Mouse (Mus musculus) midbrain, embryonic 15.5 days (tissue): ENCODE data around the gene Astl. TPM values are rescaled to one million over a fixed set of nuclear protein-coding genes. Genes with fewer than 3 reads are reported as not detected.
A peak's percentile ranks its signal among the peaks of the same experiment; 100 is the strongest.

ENCODE experiments used
- ATAC-seq: fragments of 200-750 bp; cut with Nextera tagmentation; replicated peaks from 2 replicates; pipeline ENCODE4 v1.8.0; 2017; ENCODE audit warnings: moderate TSS enrichment
- H3K27ac ChIP-seq: fragments of 300-500 bp; sonication (generic); 2 replicates; pipeline ENCODE4 v1.5.1; 2015; ENCODE audit warnings: mild to moderate bottlenecking, inconsistent platforms
- H3K27me3 ChIP-seq: fragments of 300-500 bp; sonication (generic); replicated peaks from 2 replicates; pipeline ENCODE4 v1.6.1; 2015; ENCODE audit warnings: inconsistent platforms
- H3K36me3 ChIP-seq: fragments of 300-500 bp; sonication (generic); replicated peaks from 2 replicates; pipeline ENCODE4 v1.6.1; 2015; ENCODE audit warnings: inconsistent platforms
- H3K4me1 ChIP-seq: fragments of 300-500 bp; sonication (generic); 2 replicates; pipeline ENCODE4 v1.6.1; 2015; ENCODE audit warnings: inconsistent platforms
- H3K4me2 ChIP-seq: fragments of 300-500 bp; sonication (generic); 2 replicates; pipeline ENCODE4 v1.6.1; 2015; ENCODE audit warnings: inconsistent platforms, mild to moderate bottlenecking, moderate library complexity
- H3K4me3 ChIP-seq: fragments of 300-500 bp; sonication (generic); 2 replicates; pipeline ENCODE4 v1.5.1; 2015; ENCODE audit warnings: mild to moderate bottlenecking, inconsistent platforms
- H3K9ac ChIP-seq: fragments of 300-500 bp; sonication (generic); 2 replicates; pipeline ENCODE4 v1.6.1; 2015; ENCODE audit warnings: mild to moderate bottlenecking, inconsistent platforms
- H3K9me3 ChIP-seq: fragments of 300-500 bp; sonication (generic); 2 replicates; pipeline ENCODE4 v1.6.1; 2016; ENCODE audit warnings: inconsistent platforms
- WGBS: fragments of 180-500 bp; shearing (Covaris S2); methylation state at CpG from one replicate; pipeline ENCODE4 v1.1.7; 2015; ENCODE audit warnings: mixed read lengths; 5-methylcytosine and 5-hydroxymethylcytosine counted together
- polyA plus RNA-seq: library from polyadenylated mRNA; unstranded; fragments of >200 nt; fragmentation: Nextera tagmentation; extraction: Ambion mirVana; gene quantifications from 2 replicates; pipeline ENCODE4 v1.2.1, GENCODE M21; 2015

Gene Astl
- polyA plus RNA-seq, 1 experiment from 2014 or later = not detected

DNA sequence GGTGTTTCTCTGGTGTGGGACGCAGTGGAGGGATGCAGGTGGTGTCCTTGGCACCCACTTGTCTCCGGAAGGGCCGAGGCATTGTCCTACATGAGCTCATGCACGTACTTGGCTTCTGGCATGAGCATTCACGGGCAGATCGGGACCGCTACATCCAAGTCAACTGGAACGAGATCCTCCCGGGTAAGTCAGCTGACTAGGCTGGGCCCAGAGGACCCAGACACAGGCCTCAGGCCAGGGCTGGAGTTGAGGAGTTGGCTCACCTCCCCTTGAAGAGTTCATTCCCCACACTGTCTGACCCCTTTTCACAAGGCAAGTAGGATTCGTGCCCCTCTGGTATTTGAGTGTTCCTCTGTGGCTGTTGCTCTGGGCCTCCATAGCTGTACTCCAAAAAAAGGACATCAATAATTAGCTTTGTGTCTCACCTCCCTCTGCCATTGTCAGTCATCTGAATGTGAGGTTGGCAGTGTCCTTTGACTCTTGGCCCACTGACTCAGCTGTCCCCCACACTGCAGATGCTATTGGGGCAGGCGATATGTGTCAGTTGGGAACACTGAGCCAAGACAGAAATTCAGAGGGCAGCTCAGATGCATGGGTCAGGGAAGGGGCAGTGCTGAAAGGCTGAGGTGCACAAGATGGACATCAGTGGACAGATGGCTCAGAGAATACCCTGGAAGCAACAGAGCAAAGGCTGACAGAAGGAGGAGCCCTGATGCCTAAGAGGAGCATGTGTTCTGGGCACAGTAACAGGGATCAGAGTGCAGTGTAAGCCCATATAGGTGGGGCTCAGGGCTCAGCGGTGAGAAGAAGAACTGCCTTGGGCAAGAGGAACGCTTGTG, 8.9 kb downstream of the Astl start:
- no peaks in the 10 kb centered on the region for H3K27me3 ChIP-seq
- H3K9me3 ChIP-seq = no peaks in the 10 kb centered on the region
- WGBS = 81% methylated on average over 13 of the region's 13 CpGs
- H3K36me3 ChIP-seq = no peaks in the 10 kb centered on the region
- no peak overlapping the region for H3K9ac ChIP-seq
- H3K4me3 ChIP-seq = no peak overlapping the region
- no peak overlapping the region for H3K4me2 ChIP-seq
- no peaks in the 10 kb centered on the region for H3K4me1 ChIP-seq
- no peak overlapping the region for H3K27ac ChIP-seq
- ATAC-seq = no peak

DNA sequence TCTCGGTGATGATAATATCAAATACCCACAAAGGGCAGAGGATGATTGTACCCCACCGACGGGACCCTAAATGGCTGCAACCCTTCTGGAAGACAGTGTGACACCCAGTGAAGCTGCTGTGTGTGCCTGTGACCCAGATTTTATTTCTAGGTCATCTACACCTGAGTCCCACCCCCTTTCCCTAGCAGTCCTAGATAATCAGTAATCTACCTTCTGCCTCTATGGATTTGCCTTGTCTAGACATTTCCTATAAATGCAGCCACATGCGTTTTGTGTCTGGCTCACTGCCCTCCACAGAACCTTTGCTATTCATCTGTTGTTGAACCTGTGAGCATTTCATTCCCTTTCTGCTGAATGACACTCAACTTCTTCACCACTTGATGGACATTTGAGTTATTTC, 15.4 kb downstream of the Astl start:
- H3K27ac ChIP-seq = no peak overlapping the region
- no peak for ATAC-seq
- H3K9ac ChIP-seq = no peak overlapping the region
- no peaks in the 10 kb centered on the region for H3K36me3 ChIP-seq
- no peaks in the 10 kb centered on the region for H3K9me3 ChIP-seq
- no peak overlapping the region for H3K4me3 ChIP-seq
- no peaks in the 10 kb centered on the region for H3K27me3 ChIP-seq
- 90% methylated on average over 4 of the region's 4 CpGs for WGBS
- no peaks in the 10 kb centered on the region for H3K4me1 ChIP-seq
- no peak overlapping the region for H3K4me2 ChIP-seq

DNA sequence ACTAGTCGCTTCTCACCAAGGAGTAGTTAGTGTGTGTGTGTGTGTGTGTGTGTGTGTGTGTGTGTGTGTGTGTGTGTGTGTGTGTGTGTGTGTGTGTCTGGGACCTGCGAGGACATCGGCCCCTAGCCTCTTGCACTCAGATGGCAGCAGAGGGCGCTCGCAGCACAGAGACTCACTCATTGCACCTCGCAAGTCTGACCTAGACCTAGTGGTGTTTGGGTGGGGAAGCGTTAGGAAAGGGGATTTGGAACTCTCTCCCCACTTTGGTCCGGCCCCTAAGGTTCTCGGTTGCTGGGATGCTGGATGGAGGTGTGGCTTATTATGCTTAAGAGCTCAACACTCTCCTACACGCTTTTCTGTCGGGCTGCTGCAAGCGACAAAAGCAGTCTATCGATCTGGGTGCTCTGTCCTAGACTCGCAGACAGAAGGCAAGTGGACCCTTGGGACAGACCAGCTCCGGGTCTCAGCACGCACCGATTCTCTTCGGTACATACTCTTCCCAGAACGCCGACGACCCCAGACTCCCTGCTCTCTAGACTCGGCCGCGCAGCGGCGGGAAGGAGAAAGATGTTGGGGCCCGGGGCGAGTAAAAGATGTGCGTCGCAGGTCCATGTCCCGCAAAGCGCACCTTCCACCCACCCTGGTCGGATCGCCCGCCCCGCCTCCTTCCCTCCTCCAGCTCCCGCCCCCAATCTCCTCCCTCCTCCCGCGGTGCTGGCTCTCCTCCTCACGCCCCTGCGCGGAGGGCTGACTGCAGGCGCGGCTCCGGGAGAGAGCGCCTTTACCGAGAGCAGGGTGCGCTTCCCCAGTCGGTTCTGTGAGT, 24.2 kb downstream of the Astl start, which contains the start of gene Adra2b:
Gene Adra2b (plus strand): TSS at position 750 of the 823 bp plus-strand sequence.
- H3K27ac ChIP-seq = no peak within 1 kb of the TSS
- H3K36me3 ChIP-seq = no peaks in the 10 kb centered on the region
- H3K4me2 ChIP-seq = peak within 1 kb of the TSS; percentile 76
- ATAC-seq = peak; percentile 79
- H3K9ac ChIP-seq = no peak within 1 kb of the TSS
- WGBS = under 1% methylated on average over 49 of the region's 49 CpGs
- H3K4me1 ChIP-seq = peaks cover 17% of the 10 kb centered on the region
- H3K27me3 ChIP-seq = peaks cover 66% of the 10 kb centered on the region
- H3K4me3 ChIP-seq = peak within 1 kb of the TSS; percentile 39
- H3K9me3 ChIP-seq = no peaks in the 10 kb centered on the region

DNA sequence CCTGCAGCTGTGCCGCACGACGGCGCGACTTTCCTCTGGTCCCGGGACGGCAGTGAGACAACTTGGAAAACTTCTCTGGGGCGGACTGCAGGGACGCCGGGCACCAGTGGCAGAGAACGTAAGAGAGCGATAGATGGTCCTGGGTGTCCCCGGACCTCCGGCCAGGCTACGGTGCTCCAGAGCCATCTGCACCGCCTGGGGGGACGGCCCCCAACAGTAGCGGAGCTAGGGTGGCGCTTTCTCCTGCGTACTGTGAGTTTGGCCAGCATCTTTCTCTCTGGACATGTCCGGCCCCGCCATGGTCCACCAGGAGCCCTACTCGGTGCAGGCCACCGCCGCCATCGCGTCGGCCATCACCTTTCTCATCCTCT, 24.8 kb downstream of the Astl start:
- Histone ChIP-seq H3K4me2 (peak overlapping the region; percentile 76), H3K36me3 (no peaks in the 10 kb centered on the region), H3K9me3 (no peaks in the 10 kb centered on the region), H3K27ac (no peak overlapping the region), H3K9ac (no peak overlapping the region), H3K4me1 (peaks cover 17% of the 10 kb centered on the region), H3K4me3 (peak overlapping the region; percentile 39), H3K27me3 (peaks cover 66% of the 10 kb centered on the region)
- ATAC-seq = peak; percentile 49; the same call in 1 of the 2 replicates
- WGBS = 1% methylated on average over 28 of the region's 28 CpGs

DNA sequence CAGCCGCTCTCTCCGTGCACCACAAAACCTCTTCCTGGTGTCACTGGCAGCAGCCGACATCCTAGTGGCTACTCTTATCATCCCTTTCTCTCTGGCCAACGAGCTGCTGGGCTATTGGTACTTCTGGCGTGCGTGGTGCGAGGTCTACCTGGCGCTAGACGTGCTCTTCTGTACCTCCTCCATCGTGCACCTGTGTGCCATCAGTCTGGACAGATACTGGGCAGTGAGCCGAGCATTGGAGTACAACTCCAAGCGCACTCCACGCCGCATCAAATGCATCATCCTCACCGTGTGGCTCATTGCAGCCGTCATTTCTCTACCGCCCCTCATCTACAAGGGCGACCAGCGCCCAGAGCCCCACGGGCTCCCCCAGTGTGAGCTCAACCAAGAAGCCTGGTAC, 25.3 kb downstream of the Astl start:
- Histone ChIP-seq H3K4me1 (peaks cover 17% of the 10 kb centered on the region), H3K9me3 (no peaks in the 10 kb centered on the region), H3K27me3 (peaks cover 66% of the 10 kb centered on the region), H3K4me3 (peak overlapping the region; percentile 39), H3K27ac (no peak overlapping the region), H3K4me2 (peak overlapping the region; percentile 76), H3K36me3 (no peaks in the 10 kb centered on the region), H3K9ac (no peak overlapping the region)
- ATAC-seq = no peak
- 7% methylated on average over 20 of the region's 20 CpGs for WGBS

DNA sequence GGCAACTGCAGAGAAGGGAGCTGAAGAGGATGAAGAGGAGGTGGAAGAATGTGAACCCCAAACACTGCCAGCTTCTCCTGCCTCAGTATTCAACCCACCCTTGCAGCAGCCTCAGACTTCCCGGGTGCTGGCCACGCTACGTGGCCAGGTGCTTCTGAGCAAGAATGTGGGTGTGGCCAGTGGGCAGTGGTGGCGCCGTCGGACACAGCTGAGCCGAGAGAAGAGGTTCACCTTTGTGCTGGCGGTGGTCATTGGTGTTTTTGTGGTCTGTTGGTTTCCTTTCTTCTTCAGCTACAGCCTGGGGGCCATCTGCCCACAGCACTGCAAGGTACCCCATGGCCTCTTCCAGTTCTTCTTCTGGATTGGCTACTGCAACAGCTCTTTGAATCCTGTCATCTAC, 26.0 kb downstream of the Astl start:
- H3K9ac ChIP-seq = no peak overlapping the region
- no peaks in the 10 kb centered on the region for H3K36me3 ChIP-seq
- 15% methylated on average over 8 of the region's 8 CpGs for WGBS
- no peak overlapping the region for H3K27ac ChIP-seq
- H3K9me3 ChIP-seq = no peaks in the 10 kb centered on the region
- no peak for ATAC-seq
- peaks cover 66% of the 10 kb centered on the region for H3K27me3 ChIP-seq
- H3K4me1 ChIP-seq = peaks cover 17% of the 10 kb centered on the region
- no peak overlapping the region for H3K4me2 ChIP-seq
- H3K4me3 ChIP-seq = no peak overlapping the region

DNA sequence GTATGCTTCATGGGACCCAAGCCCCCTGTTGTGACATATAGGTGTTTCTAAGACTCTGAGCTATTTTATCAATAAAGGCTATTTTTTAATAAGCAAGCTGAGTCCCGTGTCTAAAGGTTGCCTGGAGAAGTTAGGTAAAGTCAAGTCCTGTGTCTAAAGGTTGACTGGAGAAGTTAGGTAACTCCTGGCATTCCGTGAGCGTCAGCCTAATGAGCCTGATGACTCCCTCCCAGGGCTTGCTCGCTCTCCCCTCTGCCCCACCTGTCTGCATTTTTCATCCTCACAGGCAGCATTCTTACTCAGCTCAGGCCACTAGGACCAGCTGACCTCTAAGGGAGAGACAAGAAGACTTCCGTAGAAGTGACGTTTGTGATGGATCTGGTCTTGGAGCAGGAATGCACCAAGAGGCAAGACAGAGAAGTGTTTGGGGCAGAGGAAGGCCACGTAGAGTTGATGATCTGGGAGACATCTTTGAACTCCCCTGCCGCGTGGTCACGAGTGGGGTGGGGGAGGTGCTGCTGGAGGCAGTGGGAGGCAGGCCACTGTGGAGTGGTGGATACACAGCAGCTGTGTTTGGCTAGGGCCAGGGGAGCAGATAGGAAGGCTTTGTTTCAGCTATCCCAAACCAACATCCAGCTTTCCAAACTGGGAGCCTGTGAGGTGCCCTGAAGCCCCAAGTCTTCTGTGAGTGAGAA, 28.8 kb downstream of the Astl start:
- Histone ChIP-seq H3K27me3 (peaks cover 44% of the 10 kb centered on the region), H3K9ac (no peak overlapping the region), H3K4me1 (peaks cover 17% of the 10 kb centered on the region), H3K36me3 (no peaks in the 10 kb centered on the region), H3K4me2 (no peak overlapping the region), H3K9me3 (no peaks in the 10 kb centered on the region), H3K4me3 (no peak overlapping the region), H3K27ac (no peak overlapping the region)
- 78% methylated on average over 10 of the region's 10 CpGs for WGBS
- ATAC-seq = no peak

DNA sequence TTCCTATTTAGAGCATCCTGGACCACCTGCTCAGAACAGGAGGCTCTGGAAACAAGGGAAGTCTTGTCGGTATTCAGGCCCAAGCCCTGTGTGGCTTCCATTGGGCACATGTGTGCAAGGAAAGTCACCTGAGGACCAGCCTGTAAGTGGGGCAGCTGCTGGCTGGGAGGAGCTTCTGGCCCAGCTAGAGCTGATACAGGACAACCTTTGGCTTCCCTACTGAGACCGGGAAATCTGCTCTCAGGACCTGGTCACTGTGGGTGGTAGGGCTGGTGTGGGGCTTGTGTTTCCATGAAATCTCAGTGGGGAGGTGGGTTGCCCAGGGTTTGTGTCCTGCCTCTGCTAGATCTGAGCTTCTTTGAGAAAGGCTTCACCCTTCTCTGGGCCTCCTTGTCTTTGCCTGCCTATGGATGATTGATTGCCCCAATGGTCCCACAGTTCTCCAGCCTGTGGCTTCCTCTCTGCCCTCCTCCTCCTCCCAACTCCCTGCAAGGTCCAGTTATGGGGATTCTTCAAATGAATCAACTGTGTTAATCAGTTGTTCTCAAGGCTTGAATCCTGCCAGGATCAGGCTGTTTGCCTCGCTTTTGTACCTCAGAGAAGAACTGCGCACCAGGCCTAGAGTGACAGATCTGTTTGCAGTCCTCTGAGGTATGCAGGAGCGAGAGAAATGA, 31.4 kb downstream of the Astl start:
- no peak for ATAC-seq
- Histone ChIP-seq H3K4me3 (no peak overlapping the region), H3K9me3 (no peaks in the 10 kb centered on the region), H3K36me3 (no peaks in the 10 kb centered on the region), H3K4me1 (no peaks in the 10 kb centered on the region), H3K27me3 (peaks cover 20% of the 10 kb centered on the region), H3K9ac (no peak overlapping the region), H3K27ac (no peak overlapping the region), H3K4me2 (no peak overlapping the region)
- 71% methylated on average over 5 of the region's 5 CpGs for WGBS

DNA sequence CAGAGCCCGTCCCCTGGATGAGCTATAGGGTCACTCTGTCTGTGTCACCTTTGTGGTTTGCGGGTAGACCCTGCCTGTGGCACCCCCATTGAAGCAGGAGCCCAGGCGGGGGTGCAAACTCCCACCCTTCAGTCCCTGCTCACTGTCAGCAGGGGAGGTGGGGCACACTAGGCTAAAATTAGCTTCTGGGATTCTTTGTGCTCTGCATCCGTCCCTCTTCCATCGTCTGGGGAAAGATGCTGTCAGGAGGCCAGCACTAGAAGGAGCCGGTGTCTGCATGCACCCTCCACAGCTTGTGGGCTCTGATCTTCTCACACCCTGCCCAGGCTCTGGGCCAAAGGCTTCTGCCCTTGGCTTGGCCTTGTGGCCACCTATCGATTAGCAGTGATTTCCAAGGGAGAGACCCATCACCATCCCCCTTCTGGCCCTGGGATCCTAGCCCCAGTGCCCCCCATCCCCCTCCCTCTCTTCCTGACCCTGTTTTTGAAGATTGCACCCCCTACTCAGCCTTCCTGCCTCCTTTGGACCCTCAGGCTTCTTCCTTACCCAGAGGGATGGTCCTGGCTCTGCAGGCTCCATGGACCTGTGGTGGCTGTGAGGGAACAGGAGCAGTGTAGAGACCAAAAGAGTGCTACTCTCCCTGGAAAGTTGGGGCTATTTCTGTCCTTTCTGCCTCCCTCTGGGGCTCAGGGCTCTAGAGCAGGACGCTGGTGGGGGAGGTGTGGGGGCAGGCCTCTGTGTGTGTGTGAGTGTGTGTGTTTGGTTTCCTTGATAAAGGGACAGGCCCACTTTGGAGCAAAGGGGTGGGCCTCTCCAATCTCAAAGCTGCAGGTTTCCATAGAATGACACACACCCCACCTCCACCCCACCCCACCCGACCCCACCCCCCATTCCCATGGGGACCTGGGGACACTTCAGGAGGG, 32.4 kb downstream of the Astl start:
- H3K27ac ChIP-seq = no peak overlapping the region
- no peak overlapping the region for H3K4me2 ChIP-seq
- H3K27me3 ChIP-seq = peaks cover 11% of the 10 kb centered on the region
- ATAC-seq = no peak
- H3K4me3 ChIP-seq = no peak overlapping the region
- H3K36me3 ChIP-seq = no peaks in the 10 kb centered on the region
- no peaks in the 10 kb centered on the region for H3K4me1 ChIP-seq
- WGBS = 61% methylated on average over 9 of the region's 9 CpGs
- H3K9me3 ChIP-seq = no peaks in the 10 kb centered on the region
- H3K9ac ChIP-seq = no peak overlapping the region

DNA sequence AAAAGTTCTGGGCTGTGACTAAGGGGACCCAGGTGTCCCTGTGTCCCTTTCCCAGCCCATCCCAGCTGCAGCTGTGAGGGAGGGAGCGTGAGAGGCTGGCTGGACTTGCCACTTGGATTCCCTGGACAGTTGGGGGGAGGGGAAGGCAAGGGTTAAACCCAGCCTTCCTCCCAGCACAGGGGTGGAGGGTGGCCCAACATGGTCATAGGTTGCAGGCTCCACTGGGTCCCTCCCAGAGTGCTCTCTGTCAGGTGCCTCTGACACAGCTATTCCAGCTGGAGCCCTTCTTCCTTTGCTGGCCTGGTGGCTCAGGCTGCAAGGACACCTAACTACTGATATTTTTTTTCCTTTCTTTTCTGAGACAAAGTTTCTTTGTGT, 33.0 kb downstream of the Astl start:
- no peak overlapping the region for H3K9ac ChIP-seq
- H3K27me3 ChIP-seq = peaks cover 4% of the 10 kb centered on the region
- ATAC-seq = no peak
- H3K9me3 ChIP-seq = no peaks in the 10 kb centered on the region
- H3K36me3 ChIP-seq = no peaks in the 10 kb centered on the region
- H3K4me3 ChIP-seq = no peak overlapping the region
- no CpG with 5 or more reads among the region's 1 CpGs for WGBS
- H3K27ac ChIP-seq = no peak overlapping the region
- no peak overlapping the region for H3K4me2 ChIP-seq
- no peaks in the 10 kb centered on the region for H3K4me1 ChIP-seq

DNA sequence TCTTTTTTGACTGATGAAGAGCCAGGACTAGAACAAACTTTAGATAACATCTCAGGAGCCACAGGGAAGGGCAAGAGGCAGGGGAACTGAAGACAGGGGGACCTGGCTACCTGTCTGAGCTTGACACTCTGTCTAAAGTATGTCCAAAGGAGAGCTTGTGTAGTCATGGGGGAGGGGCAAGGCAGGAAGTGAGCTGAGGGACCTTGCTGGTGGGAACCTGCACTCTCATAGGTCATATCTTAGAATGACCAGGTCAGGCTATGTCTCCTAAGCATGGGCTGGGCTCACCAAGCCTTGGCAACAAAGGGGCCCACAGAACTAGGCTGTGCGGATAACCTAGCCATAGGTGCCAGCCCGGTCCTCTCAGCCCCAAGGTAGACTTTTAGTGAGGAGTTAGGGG, 33.6 kb downstream of the Astl start:
- no peak overlapping the region for H3K27ac ChIP-seq

More for the DNA sequence above, 33.6 kb downstream of the Astl start:
- no peaks in the 10 kb centered on the region for H3K27me3 ChIP-seq
- H3K4me3 ChIP-seq = no peak overlapping the region
- H3K9me3 ChIP-seq = no peaks in the 10 kb centered on the region
- no peaks in the 10 kb centered on the region for H3K36me3 ChIP-seq
- no peak overlapping the region for H3K9ac ChIP-seq
- H3K4me2 ChIP-seq = no peak overlapping the region
- no peaks in the 10 kb centered on the region for H3K4me1 ChIP-seq
- ATAC-seq = no peak
- 84% methylated on average over 2 of the region's 2 CpGs for WGBS
